Mouse (Mus musculus): Measurements from ENCODE around the gene Iqca. TPM values are rescaled to one million over a fixed set of nuclear protein-coding genes. Genes with fewer than 3 reads are reported as not detected.

Gene Iqca
- polyA plus RNA-seq, 1 experiment from 2014 or later: not detected

- H3K9me3 ChIP-seq (replicated peaks): no peaks in the 10 kb centered on the region
- DNase-seq (ENCODE audit: low spot score): no peak
- 84% methylated on average over 5 of the region's 5 CpGs for WGBS
- H3K4me1 ChIP-seq: no peaks in the 10 kb centered on the region
- H3K4me3 ChIP-seq: no peak within 1 kb of the TSS
- no peaks in the 10 kb centered on the region; the same call in 1 of the 2 replicates for H3K27me3 ChIP-seq (ENCODE audit: low read depth, poor library complexity, severe bottlenecking)
- H3K36me3 ChIP-seq: no peaks in the 10 kb centered on the region
- H3K27ac ChIP-seq: no peak within 1 kb of the TSS
Observed at GRCm38 (mm10) chr1:90014446-90014845, 138.8 kb downstream of the Iqca start, which contains the start of gene Asb18. TSS of gene Asb18 (minus strand) at chr1:90014666.

GRCm38 (mm10) chr1:90013273-90013672, 139.9 kb downstream of the Iqca start:
- WGBS: 82% methylated on average over 5 of the region's 5 CpGs
- no peak overlapping the region for H3K27ac ChIP-seq
- no peak for DNase-seq (ENCODE audit: low spot score)
- no peaks in the 10 kb centered on the region for H3K9me3 ChIP-seq (replicated peaks)
- no peaks in the 10 kb centered on the region for H3K36me3 ChIP-seq
- no peaks in the 10 kb centered on the region for H3K4me1 ChIP-seq
- H3K27me3 ChIP-seq (ENCODE audit: low read depth, poor library complexity, severe bottlenecking): no peaks in the 10 kb centered on the region; the same call in 1 of the 2 replicates
- H3K4me3 ChIP-seq: no peak overlapping the region

- no peak overlapping the region for H3K4me3 ChIP-seq
- H3K27me3 ChIP-seq (ENCODE audit: low read depth, poor library complexity, severe bottlenecking): no peaks in the 10 kb centered on the region; the same call in 1 of the 2 replicates
- H3K9me3 ChIP-seq (replicated peaks): no peaks in the 10 kb centered on the region
- 66% methylated on average over 7 of the region's 7 CpGs for WGBS
- no peaks in the 10 kb centered on the region for H3K4me1 ChIP-seq
- H3K27ac ChIP-seq: no peak overlapping the region
- H3K36me3 ChIP-seq: no peaks in the 10 kb centered on the region
- DNase-seq (ENCODE audit: low spot score): no peak
Observed at GRCm38 (mm10) chr1:90012850-90013249, 140.4 kb downstream of the Iqca start.

- Histone ChIP-seq H3K4me3 (no peak overlapping the region), H3K27me3 (ENCODE audit: low read depth, poor library complexity, severe bottlenecking) (no peaks in the 10 kb centered on the region; the same call in 1 of the 2 replicates), H3K4me1 (no peaks in the 10 kb centered on the region), H3K27ac (no peak overlapping the region), H3K9me3 (replicated peaks) (no peaks in the 10 kb centered on the region), H3K36me3 (no peaks in the 10 kb centered on the region)
- no peak for DNase-seq (ENCODE audit: low spot score)
- WGBS: 85% methylated on average over 3 of the region's 3 CpGs
Observed at GRCm38 (mm10) chr1:90012168-90012567, 141.0 kb downstream of the Iqca start.

- H3K36me3 ChIP-seq: no peaks in the 10 kb centered on the region
- 93% methylated on average over 1 of the region's 1 CpGs for WGBS
- peaks cover 15% of the 10 kb centered on the region; the same call in 1 of the 2 replicates for H3K27me3 ChIP-seq (ENCODE audit: low read depth, poor library complexity, severe bottlenecking)
- no peak for DNase-seq (ENCODE audit: low spot score)
- H3K27ac ChIP-seq: no peak overlapping the region
- H3K9me3 ChIP-seq (replicated peaks): no peaks in the 10 kb centered on the region
- no peak overlapping the region for H3K4me3 ChIP-seq
- H3K4me1 ChIP-seq: no peaks in the 10 kb centered on the region
Observed at GRCm38 (mm10) chr1:90010077-90010476, 143.1 kb downstream of the Iqca start.

GRCm38 (mm10) chr1:90009188-90009587, 144.0 kb downstream of the Iqca start:
- no peak for DNase-seq (ENCODE audit: low spot score)
- Histone ChIP-seq H3K4me3 (no peak overlapping the region), H3K27ac (no peak overlapping the region), H3K27me3 (ENCODE audit: low read depth, poor library complexity, severe bottlenecking) (peaks cover 24% of the 10 kb centered on the region), H3K36me3 (no peaks in the 10 kb centered on the region), H3K9me3 (replicated peaks) (no peaks in the 10 kb centered on the region), H3K4me1 (no peaks in the 10 kb centered on the region)
- 90% methylated on average over 3 of the region's 3 CpGs for WGBS

GRCm38 (mm10) chr1:90006666-90007065, 146.5 kb downstream of the Iqca start:
- Histone ChIP-seq H3K27me3 (ENCODE audit: low read depth, poor library complexity, severe bottlenecking) (peaks cover 42% of the 10 kb centered on the region), H3K27ac (no peak overlapping the region), H3K4me1 (no peaks in the 10 kb centered on the region), H3K9me3 (replicated peaks) (no peaks in the 10 kb centered on the region), H3K36me3 (no peaks in the 10 kb centered on the region), H3K4me3 (no peak overlapping the region)
- no peak for DNase-seq (ENCODE audit: low spot score)
- 73% methylated on average over 14 of the region's 14 CpGs for WGBS

GRCm38 (mm10) chr1:90000981-90001380, 152.2 kb downstream of the Iqca start:
- Histone ChIP-seq H3K4me1 (peaks cover 18% of the 10 kb centered on the region), H3K4me3 (no peak overlapping the region), H3K9me3 (replicated peaks) (no peaks in the 10 kb centered on the region), H3K27me3 (ENCODE audit: low read depth, poor library complexity, severe bottlenecking) (peaks cover 73% of the 10 kb centered on the region), H3K36me3 (no peaks in the 10 kb centered on the region), H3K27ac (no peak overlapping the region)
- 63% methylated on average over 5 of the region's 5 CpGs for WGBS
- DNase-seq (ENCODE audit: low spot score): no peak

- Histone ChIP-seq H3K27ac (no peak overlapping the region), H3K27me3 (ENCODE audit: low read depth, poor library complexity, severe bottlenecking) (peaks cover 77% of the 10 kb centered on the region)
- 87% methylated on average over 3 of the region's 3 CpGs for WGBS
Observed at GRCm38 (mm10) chr1:89999858-90000257, 153.3 kb downstream of the Iqca start.

GRCm38 (mm10) chr1:89998696-89999095, 154.5 kb downstream of the Iqca start:
- no peaks in the 10 kb centered on the region for H3K36me3 ChIP-seq
- no peak overlapping the region for H3K4me3 ChIP-seq
- DNase-seq (ENCODE audit: low spot score): no peak
- 78% methylated on average over 2 of the region's 2 CpGs for WGBS
- H3K9me3 ChIP-seq (replicated peaks): no peaks in the 10 kb centered on the region
- H3K27me3 ChIP-seq (ENCODE audit: low read depth, poor library complexity, severe bottlenecking): peaks cover 78% of the 10 kb centered on the region
- H3K4me1 ChIP-seq: peaks cover 23% of the 10 kb centered on the region
- no peak overlapping the region for H3K27ac ChIP-seq

More at GRCm38 (mm10) chr1:89999858-90000257, 153.3 kb downstream of the Iqca start:
- H3K36me3 ChIP-seq: no peaks in the 10 kb centered on the region
- no peaks in the 10 kb centered on the region for H3K9me3 ChIP-seq (replicated peaks)
- peaks cover 18% of the 10 kb centered on the region for H3K4me1 ChIP-seq
- H3K4me3 ChIP-seq: no peak overlapping the region
- no peak for DNase-seq (ENCODE audit: low spot score)

GRCm38 (mm10) chr1:89998076-89998475, 155.1 kb downstream of the Iqca start:
- no peak overlapping the region for H3K4me3 ChIP-seq
- DNase-seq (ENCODE audit: low spot score): no peak
- H3K27me3 ChIP-seq (ENCODE audit: low read depth, poor library complexity, severe bottlenecking): peaks cover 78% of the 10 kb centered on the region
- no peaks in the 10 kb centered on the region for H3K36me3 ChIP-seq
- WGBS: 56% methylated on average over 7 of the region's 7 CpGs
- peaks cover 24% of the 10 kb centered on the region for H3K4me1 ChIP-seq
- H3K27ac ChIP-seq: no peak overlapping the region
- H3K9me3 ChIP-seq (replicated peaks): no peaks in the 10 kb centered on the region

- DNase-seq (ENCODE audit: low spot score): peak; percentile 47
- Histone ChIP-seq H3K27ac (no peak overlapping the region), H3K36me3 (no peaks in the 10 kb centered on the region), H3K27me3 (ENCODE audit: low read depth, poor library complexity, severe bottlenecking) (peaks cover 93% of the 10 kb centered on the region), H3K4me3 (peak overlapping the region; percentile 46), H3K4me1 (peaks cover 32% of the 10 kb centered on the region), H3K9me3 (replicated peaks) (no peaks in the 10 kb centered on the region)
- WGBS: under 1% methylated on average over 25 of the region's 25 CpGs
Observed at GRCm38 (mm10) chr1:89992256-89992655, 160.9 kb downstream of the Iqca start.
